Mouse (Mus musculus) embryonic fibroblast, embryonic 13.5 days (primary cell): ENCODE data around the gene Mrpl16.

Source experiments
- CTCF ChIP-seq: IDR thresholded peaks from 2 replicates; pipeline ENCODE4 v1.5.1; 2011; ENCODE audit warnings: mild to moderate bottlenecking, control low read depth, low read length, moderate library complexity, borderline replicate concordance; ENCODE audit not compliant: insufficient read depth
- POLR2A ChIP-seq: IDR thresholded peaks from 2 replicates; pipeline ENCODE4 v1.6.1; 2011; ENCODE audit warnings: low read depth, mild to moderate bottlenecking, control low read depth, low read length, moderate library complexity

GRCm38 (mm10) chr19:11820211-11820610 lies 50.0 kb downstream of the Mrpl16 start:
- TF ChIP-seq POLR2A (no peak), CTCF (peak; percentile 12; the same call in 1 of the 2 replicates)
